Mouse (Mus musculus) ES-E14 (cell line): Measurements from ENCODE around the gene Ecm2. TPM values are rescaled to one million over a fixed set of nuclear protein-coding genes. Genes with fewer than 3 reads are reported as not detected.

ENCODE experiments used
- DNase-seq: peaks from one replicate; pipeline ENCODE4 v3.0.0-alpha.2; 2013; ENCODE audit warnings: low read depth, low spot score
- H3K27ac ChIP-seq: 2 replicates; pipeline ENCODE4 v1.5.1; 2012; ENCODE audit warnings: low read depth, mild to moderate bottlenecking, low read length, moderate library complexity, mixed read lengths; ENCODE audit not compliant: poor library complexity, insufficient read depth, severe bottlenecking
- H3K36me3 ChIP-seq: 2 replicates; pipeline ENCODE4 v1.6.1; 2012; ENCODE audit warnings: mild to moderate bottlenecking, low read length, moderate library complexity, mixed read lengths; ENCODE audit not compliant: control insufficient read depth, poor library complexity, insufficient read depth, severe bottlenecking
- H3K4me1 ChIP-seq, 2 experiments: fragments of 150-350 bp in 1 of 2; sonication (generic) in 1 of 2; 2 replicates each; pipeline ENCODE4 v1.6.1; 2012; ENCODE audit warnings: low read length in 2 of 2, mild to moderate bottlenecking in 1 of 2, mixed read lengths in 1 of 2; ENCODE audit not compliant: control insufficient read depth in 2 of 2, insufficient read depth in 2 of 2, poor library complexity in 1 of 2
- H3K4me3 ChIP-seq, 2 experiments: fragments of 150-350 bp in 1 of 2; sonication (generic) in 1 of 2; 2 replicates each; pipeline ENCODE4 v1.5.1; 2012; ENCODE audit warnings: low read length in 2 of 2, low read depth in 1 of 2, mild to moderate bottlenecking in 1 of 2, mixed read lengths in 1 of 2; ENCODE audit not compliant: insufficient read depth in 1 of 2, poor library complexity in 1 of 2, severe bottlenecking in 1 of 2
- H3K9ac ChIP-seq: 2 replicates; pipeline ENCODE4 v1.6.1; 2012; ENCODE audit warnings: low read depth, mild to moderate bottlenecking, low read length, mixed read lengths; ENCODE audit not compliant: poor library complexity, insufficient read depth, severe bottlenecking
- H3K9me3 ChIP-seq: fragments of 150-350 bp; sonication (generic); 2 replicates; pipeline ENCODE4 v1.6.1; 2012; ENCODE audit warnings: low read depth, mild to moderate bottlenecking, low read length; ENCODE audit not compliant: control insufficient read depth, insufficient read depth
- CHD2 ChIP-seq: IDR thresholded peaks from 2 replicates; pipeline ENCODE4 v1.6.1; 2014; ENCODE audit warnings: mild to moderate bottlenecking, low read depth, low read length, inconsistent platforms
- HCFC1 ChIP-seq: IDR thresholded peaks from 2 replicates; pipeline ENCODE4 v1.6.1; 2012; ENCODE audit warnings: low read length, inconsistent platforms, borderline replicate concordance; ENCODE audit not compliant: insufficient read depth
- MAFK ChIP-seq: IDR thresholded peaks from 2 replicates; pipeline ENCODE4 v1.6.1; 2014; ENCODE audit warnings: mild to moderate bottlenecking, low read depth, low read length, inconsistent platforms; ENCODE audit not compliant: insufficient read depth
- ZC3H11A ChIP-seq: IDR thresholded peaks from 2 replicates; pipeline ENCODE4 v1.6.1; 2012; ENCODE audit warnings: low read depth, mild to moderate bottlenecking, inconsistent platforms, low read length, borderline replicate concordance
- ZNF384 ChIP-seq: IDR thresholded peaks from 2 replicates; pipeline ENCODE4 v1.6.1; 2012; ENCODE audit warnings: low read depth, low read length, inconsistent platforms
- in situ Hi-C, 2 experiments: fragments of 600-800 bp; cut with MboI; formaldehyde crosslinking; loops; one replicate each; pipeline ENCODE4 v1.15.1; 2025; ENCODE audit warnings: low sequenced_read_pairs in 2 of 2, inconsistent platforms in 1 of 2; ENCODE audit not compliant: unreplicated experiment in 2 of 2
- total RNA-seq: library from RNA; depleted of rRNA; stranded (reverse); fragments of 300-350 nt; gene quantifications from 2 replicates; pipeline ENCODE4 v1.2.3, GENCODE M21; 2012

Gene Ecm2
- total RNA-seq, 1 experiment, result 0.54 TPM

DNA sequence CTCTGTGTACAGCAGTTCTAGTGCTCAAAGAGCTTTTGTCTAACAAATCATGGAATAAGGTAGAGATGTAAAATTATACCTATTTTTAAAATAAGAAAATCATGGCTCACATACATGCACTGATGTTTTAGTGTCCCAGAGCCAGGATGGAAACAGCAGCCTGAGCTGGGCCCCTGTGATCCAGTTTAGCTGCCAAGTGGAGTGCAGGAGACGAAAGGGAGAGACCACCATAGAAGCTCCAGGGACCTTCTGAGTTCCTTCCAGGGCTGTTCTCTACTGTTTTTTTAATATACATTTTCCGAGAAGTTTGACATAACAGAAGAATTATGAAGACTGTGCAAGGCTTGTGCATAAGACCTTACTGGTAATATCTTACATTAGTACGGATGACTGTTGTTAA, 26.7 kb upstream of the Ecm2 start:
- in situ Hi-C loops, result no loop called here

DNA sequence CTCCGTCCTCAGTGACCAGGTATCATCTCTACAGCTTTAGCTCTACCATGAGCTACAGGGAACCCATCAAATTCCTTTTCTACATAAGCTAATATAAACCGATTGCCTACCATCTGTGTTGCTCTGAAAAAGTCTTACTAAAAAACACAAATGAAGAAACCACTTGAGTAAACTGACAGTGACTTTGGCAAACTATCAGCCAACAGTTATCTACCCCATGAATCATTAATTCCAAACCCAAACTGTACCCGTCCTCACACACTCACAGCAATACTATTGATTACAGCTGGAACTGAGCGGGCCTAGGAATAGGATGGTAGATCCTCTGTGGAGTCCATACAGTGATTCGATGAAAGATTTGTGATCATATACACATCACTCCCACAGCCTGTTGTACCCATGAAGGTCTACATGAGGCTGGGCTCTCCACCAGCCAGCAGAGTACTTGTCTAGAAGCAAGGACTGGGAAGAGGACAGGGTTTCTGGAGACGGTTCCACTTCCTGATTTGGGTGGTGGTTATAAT, 25.7 kb upstream of the Ecm2 start:
- H3K9me3 ChIP-seq, result no peaks in the 10 kb centered on the region
- DNase-seq, result no peak
- in situ Hi-C loops, result no loop called here
- no peak overlapping the region for H3K9ac ChIP-seq
- TF ChIP-seq HCFC1, result no peak
- TF ChIP-seq MAFK, result no peak
- no peak for TF ChIP-seq CHD2
- no peaks in the 10 kb centered on the region for H3K4me1 ChIP-seq
- H3K36me3 ChIP-seq, result no peaks in the 10 kb centered on the region
- no peak overlapping the region for H3K4me3 ChIP-seq
- H3K27ac ChIP-seq, result no peak overlapping the region

More for the DNA sequence above, 26.7 kb upstream of the Ecm2 start:
- Histone ChIP-seq H3K27ac (no peak overlapping the region), H3K9me3 (no peaks in the 10 kb centered on the region), H3K9ac (no peak overlapping the region), H3K4me3 (no peak overlapping the region), H3K36me3 (no peaks in the 10 kb centered on the region), H3K4me1 (no peaks in the 10 kb centered on the region)
- no peak for DNase-seq
- TF ChIP-seq ZNF384 (no peak), HCFC1 (no peak), ZC3H11A (no peak), MAFK (no peak), CHD2 (no peak)

DNA sequence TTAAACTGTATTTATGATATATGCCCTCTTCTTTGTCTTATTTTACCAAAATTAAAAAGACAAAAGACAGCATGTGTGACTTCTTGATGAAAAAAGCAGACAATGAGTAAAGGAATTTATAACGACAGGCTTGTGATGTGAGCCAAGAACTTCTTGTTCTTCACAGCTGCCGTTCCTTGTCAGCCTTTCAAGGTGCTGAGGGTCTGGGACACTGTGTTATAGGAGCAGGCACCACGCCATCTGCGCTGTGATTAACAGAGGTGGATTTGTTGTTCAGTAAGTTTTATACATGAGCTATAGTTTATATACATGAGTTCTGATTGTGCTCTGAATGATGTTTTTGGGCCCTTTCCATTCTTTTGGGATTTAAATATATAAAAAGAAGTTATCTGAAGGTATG, 25.2 kb upstream of the Ecm2 start:
- no peaks in the 10 kb centered on the region for H3K4me1 ChIP-seq
- H3K4me3 ChIP-seq, result no peak overlapping the region
- H3K9ac ChIP-seq, result no peak overlapping the region
- DNase-seq, result no peak
- TF ChIP-seq MAFK (no peak), CHD2 (no peak), ZC3H11A (no peak), ZNF384 (no peak), HCFC1 (no peak)
- in situ Hi-C loops, result no loop called here
- H3K36me3 ChIP-seq, result no peaks in the 10 kb centered on the region
- H3K9me3 ChIP-seq, result no peaks in the 10 kb centered on the region
- H3K27ac ChIP-seq, result no peak overlapping the region

DNA sequence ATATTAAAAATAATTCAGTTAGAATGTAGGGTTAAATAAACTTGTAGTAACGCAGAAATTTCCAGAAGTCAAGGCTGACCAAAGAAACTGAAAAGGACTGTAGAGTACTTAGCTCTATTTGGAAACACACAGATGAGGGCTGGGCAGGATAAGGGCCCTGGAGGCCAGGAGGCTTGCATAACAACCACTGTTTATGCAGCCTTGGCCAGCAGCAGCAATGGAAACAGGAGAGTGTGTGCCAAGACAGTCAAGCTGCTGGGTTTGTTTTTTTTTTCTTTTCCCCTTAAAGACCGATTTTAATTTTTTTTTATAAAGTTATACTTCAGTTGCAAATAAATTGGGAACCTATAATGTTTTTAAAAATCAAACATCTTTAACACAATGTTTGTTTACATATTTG, 24.6 kb upstream of the Ecm2 start:
- Histone ChIP-seq H3K36me3 (no peaks in the 10 kb centered on the region), H3K4me3 (no peak overlapping the region), H3K9ac (no peak overlapping the region), H3K4me1 (no peaks in the 10 kb centered on the region), H3K9me3 (no peaks in the 10 kb centered on the region), H3K27ac (no peak overlapping the region)
- in situ Hi-C loops, result no loop called here
- TF ChIP-seq ZC3H11A (no peak), HCFC1 (no peak), MAFK (no peak), ZNF384 (no peak), CHD2 (no peak)
- no peak for DNase-seq

- TF ChIP-seq HCFC1 (no peak), ZC3H11A (no peak), CHD2 (no peak), ZNF384 (no peak), MAFK (no peak)
- no peak overlapping the region for H3K9ac ChIP-seq
- DNase-seq, result no peak
- no peak overlapping the region for H3K27ac ChIP-seq
- no peaks in the 10 kb centered on the region for H3K9me3 ChIP-seq
- in situ Hi-C loops, result no loop called here
- H3K36me3 ChIP-seq, result no peaks in the 10 kb centered on the region
- H3K4me1 ChIP-seq, result no peaks in the 10 kb centered on the region
- no peak overlapping the region for H3K4me3 ChIP-seq
Measured at GRCm38 (mm10) chr13:49480551-49480950, 24.1 kb upstream of the Ecm2 start.
